Mouse (Mus musculus): Measurements from ENCODE around the gene Uchl4.
"Not testable (repeated sequence)": the region's sequence is repeated elsewhere in the genome, so short reads cannot be mapped to it uniquely, and the experiment has no call there.

Uchl4 gene

GRCm38 (mm10) chr9:64231674-64232073 lies 3.3 kb upstream of the Uchl4 start:
- no peak for DNase-seq

DNA sequence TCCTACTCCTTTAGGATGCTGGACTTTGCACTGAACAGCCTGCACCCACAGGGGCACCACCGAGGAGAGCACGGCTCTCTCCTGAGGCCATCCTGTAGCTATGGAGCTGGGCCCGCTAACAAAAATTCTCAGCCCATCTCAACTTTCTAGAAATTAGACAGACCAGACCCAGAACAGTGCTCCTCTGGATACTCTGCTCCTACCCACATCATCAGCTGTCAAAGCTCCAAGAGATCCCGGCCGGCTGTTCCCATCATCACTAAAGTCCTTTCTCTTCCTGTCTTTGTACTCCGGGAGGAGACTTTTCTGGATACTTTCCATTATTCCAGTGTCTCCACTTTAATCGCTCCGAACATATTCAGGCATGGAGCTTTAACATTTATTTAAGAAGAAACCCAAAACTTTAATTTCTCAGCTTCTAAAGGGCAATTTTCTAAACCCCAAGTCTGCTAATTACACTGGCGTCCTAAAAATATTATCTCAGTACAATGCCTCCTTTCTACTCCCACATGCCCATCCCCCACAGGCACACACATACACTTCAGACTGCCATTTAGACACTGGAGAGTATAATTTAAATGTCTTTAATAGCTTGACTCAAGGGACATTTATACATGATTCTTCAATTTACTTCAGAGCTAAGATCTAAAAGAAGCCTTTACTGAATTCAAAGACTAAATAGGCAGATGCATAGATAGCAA lies 2.6 kb upstream of the Uchl4 start:
- DNase-seq: peak; percentile 5

GRCm38 (mm10) chr9:64233656-64234055 lies 1.3 kb upstream of the Uchl4 start:
- no peak for DNase-seq

DNA sequence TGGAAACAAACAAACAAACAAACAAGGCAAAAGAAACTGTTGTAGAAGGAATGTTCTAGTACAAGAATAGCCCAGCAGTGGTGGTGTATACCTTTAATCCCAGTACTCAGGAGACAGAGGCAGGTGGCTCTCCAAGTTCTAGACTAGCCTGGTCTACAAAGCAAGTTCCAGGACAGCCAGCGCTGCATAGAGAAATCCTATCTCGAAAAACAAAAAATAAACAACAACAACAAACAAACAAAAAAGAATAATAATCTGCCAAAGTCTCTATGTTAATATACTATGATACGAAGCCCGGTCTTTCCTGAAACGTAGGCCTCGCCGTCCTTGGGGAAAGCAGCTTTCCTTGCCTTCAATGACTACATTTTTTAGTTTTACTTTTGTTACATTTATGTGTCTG lies 1.1 kb downstream of the Uchl4 start:
- no peak for DNase-seq

DNA sequence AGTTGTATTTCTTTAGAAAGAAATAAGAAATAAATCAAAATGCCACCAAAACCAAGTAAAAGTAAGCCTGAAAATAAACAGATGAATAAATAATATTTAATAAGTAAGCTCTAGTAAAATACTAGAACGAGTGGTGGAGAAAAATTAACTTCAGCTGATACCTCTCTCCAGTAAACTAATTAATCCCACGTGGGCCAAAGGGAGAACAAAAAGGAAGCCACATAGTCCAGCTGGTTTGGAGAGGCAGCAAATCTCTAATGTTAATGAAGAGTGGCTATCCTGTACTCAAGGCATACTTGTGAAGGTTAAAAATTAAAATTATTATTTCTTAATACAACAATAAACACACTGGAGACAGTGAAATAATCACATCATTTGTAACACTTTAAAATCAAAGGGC lies 5.1 kb downstream of the Uchl4 start:
- no peak for DNase-seq

DNA sequence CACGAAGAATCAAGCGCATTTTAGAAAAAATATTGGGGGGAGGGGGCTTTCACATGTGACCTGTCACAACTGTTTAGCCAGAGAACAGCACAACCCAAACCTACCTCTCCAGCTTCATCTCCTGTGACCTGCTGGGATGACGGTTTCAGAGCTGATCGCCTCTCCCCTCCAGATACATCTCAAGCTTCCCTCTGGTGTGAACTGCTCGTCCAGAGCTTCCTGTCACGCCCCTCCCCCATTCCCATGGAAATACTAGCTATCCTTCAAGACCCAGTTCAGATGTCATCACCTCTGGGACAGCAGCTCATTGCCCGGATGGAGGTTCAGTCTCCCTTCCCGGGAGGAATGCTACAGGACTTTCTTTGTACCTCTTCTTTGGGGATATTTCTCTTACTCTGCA lies 5.7 kb downstream of the Uchl4 start:
- no peak for DNase-seq

- no peak for DNase-seq
Observed at GRCm38 (mm10) chr9:64242381-64242831, 7.4 kb downstream of the Uchl4 start.

DNA sequence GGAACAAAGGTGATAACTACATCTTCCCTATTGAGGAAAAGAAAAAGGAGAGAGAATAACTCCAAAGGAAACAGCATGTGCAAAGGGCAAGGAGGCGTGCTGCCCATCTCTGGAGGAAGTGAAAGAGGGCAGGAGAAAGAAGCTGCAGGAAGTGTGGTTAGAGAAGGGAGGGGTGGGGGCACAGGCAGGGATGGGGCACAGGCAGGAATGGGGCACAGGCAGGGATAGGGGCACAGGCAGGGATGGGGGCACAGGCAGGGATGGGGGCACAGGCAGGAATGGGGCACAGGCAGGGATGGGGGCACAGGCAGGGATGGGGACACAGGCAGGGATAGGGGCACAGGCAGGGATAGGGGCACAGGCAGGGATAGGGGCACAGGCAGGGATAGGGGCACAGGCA lies 14.4 kb downstream of the Uchl4 start:
- DNase-seq: no peak

GRCm38 (mm10) chr9:64250111-64250730 lies 15.2 kb downstream of the Uchl4 start:
- no peak for DNase-seq

- peak; percentile 32 for DNase-seq
Observed at GRCm38 (mm10) chr9:64252591-64253020, 17.6 kb downstream of the Uchl4 start.

DNA sequence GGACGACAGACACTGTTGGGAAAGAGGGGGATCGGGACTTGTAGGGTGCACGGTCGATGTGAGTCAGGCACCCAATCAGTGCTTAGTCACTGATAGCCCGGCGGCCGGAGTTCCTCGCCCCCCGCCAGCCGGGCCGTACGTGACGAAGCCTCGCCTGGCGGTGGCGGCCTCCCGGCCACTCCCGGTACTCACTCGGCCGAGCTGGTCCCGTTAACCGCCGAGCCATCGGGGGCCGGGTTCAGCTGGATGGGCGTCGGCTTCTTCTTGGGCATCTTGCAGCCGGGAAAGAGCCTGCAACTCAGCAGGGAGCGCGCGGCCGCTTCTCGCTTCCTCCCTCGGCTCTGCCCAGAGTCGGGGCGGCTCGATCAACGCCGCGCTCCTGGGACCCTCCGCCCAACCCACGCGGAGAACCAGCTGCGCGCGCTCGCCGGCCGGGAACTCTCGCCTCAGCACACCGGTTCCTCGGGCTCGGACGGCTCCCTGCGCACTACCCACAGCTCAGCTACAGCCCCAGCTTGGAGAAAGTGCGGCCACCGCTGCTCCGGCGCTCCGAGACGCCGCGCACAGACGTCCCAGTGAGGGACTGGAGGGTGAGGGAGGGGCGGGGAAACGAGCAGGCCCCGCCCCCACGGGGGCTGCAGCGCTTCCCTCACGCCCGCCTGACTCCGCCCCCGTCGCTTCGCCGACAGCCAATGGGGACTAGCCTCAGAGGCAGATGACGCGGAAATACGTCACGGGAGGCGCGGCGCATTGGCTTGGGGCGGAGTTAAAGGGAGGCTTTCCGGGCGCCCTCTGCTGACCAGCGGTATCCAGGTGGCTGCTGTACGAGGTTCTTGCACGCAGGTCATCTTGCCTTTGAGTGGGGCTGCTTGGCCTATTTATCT lies 18.3 kb downstream of the Uchl4 start, which contains the start of gene Map2k1:
TSS of gene Map2k1 (minus strand) at position 611 of the 884 bp plus-strand sequence.
- DNase-seq: peak; percentile 100

- DNase-seq: no peak
Observed at GRCm38 (mm10) chr9:64255422-64255821, 20.4 kb downstream of the Uchl4 start.

GRCm38 (mm10) chr9:64256204-64256603 lies 21.2 kb downstream of the Uchl4 start:
- DNase-seq: no peak

GRCm38 (mm10) chr9:64259906-64260305 lies 24.9 kb downstream of the Uchl4 start:
- DNase-seq: no peak

GRCm38 (mm10) chr9:64261023-64261422 lies 26.0 kb downstream of the Uchl4 start:
- no peak for DNase-seq

- DNase-seq: no peak
Observed at GRCm38 (mm10) chr9:64264813-64265212, 29.8 kb downstream of the Uchl4 start.

DNA sequence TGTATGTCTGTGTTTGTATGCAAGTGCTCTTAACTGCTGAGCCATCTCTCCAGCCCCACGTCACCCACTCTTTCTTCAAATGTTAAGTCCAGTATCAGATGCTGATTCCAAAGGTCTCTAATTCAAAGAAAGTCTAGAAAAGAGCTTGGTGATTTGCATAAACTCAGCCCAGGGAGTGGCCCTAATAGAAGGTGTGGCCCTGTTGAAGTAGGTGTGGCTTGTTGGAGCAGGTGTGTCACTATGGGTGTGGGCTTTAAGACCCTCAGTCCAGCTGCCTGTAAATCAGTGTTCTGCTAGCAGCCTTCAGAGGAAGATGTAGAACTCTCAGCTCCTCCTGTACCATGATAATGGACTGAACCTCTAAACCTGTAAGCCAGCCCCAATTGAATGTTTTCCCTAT lies 32.2 kb downstream of the Uchl4 start:
- DNase-seq: no peak

DNA sequence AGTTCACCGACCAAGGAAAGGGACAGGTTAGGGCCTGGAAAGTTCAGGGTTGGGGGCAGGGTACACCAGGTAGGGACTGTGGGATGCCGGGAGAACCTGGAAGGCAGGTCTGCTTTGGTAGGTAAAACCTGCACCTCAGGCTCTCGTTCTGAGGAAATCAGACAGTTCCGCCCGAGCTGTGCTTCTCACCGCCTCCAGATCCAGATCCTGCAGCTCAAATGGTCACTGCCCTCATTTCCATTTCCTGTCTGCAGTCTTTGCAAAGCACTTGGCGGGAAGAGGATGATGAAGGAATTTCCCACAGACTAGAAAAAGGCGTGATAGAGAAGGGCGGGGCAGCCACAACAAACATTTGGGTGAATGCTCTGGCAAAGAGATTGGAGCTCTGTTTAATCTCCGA lies 33.2 kb downstream of the Uchl4 start:
- no peak for DNase-seq

DNA sequence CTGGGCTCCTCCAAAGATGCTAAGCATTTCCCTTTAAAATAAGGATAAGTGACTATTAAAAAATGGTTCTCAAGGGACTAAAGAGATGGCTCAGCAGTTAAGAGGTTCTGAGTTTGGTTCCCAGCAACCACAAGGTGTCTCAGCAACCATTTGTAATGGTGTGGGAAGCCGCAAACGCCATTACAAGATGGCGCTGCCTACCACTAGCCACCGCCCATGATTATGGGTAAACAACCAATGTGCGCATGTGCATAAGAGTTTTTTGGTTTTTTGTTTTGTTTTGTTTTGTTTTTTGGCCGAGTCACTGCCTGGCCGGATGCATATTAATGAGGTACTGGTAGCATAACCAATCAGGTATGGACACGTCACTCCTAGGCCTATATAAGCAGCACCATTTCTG lies 33.8 kb downstream of the Uchl4 start:
- not testable (repeated sequence) for DNase-seq

- no peak for DNase-seq
Observed at GRCm38 (mm10) chr9:64271249-64271648, 36.2 kb downstream of the Uchl4 start.

GRCm38 (mm10) chr9:64272611-64273010 lies 37.6 kb downstream of the Uchl4 start:
- DNase-seq: peak; percentile 41

DNA sequence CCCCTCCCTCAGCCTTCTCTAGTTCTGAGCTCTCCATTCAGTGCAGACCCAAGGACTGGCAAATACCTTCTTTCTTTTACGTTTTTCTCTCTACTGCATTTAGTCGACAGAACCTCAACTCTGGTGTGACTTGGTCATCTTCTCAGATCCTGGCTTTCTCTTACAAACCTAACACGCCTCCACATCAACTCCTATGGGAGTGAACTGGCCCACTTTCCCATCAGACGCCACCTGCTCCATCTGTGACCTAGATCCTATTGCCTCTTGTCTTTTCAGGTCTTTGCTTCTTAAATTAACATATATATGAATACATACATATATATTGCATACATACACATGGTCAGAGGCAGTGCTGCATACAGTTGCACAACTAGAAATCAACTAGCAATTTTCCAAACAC lies 38.8 kb downstream of the Uchl4 start:
- no peak for DNase-seq

DNA sequence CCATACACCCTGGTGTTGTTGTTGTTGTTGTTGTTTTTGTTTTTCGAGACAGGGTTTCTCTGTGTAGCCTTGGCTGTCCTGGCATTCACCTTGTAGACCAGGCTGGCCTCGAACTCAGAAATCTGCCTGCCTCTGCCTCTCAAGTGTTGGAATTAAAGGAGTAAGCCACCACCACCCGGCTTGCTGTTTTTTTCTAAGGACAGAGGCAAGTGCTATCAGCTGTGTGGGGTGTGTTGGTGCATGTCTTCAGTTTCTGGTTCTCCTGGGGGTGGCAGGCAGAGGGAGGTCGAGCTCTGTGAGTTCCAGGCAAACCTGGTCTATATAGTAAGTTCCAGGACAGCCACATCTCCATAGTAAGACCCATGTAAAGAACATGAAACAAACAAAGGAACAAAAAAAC lies 39.3 kb downstream of the Uchl4 start:
- DNase-seq: no peak

DNA sequence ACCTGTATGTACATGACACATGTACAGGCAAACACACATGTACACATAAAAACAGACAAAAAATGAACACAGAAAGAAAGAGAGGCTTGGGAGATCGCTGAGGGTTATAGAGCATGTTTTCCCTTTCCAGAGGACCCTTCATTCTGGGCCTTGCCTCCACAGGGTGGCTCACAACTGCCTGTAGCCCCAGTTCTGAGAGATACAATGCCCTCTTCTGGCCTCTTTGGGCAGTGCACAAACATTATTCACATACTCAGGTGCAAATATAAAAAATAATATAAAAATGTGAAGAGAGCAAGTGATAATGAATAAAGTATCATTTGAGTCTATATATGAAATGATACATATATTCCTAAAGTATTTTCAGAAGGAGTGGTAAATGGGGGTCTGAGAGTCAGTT lies 39.9 kb downstream of the Uchl4 start:
- DNase-seq: no peak

Measured in liver (tissue).